Mouse (Mus musculus) CH12.LX (cell line): ENCODE results near the gene Mybpc1. TPM values are rescaled to one million over a fixed set of nuclear protein-coding genes. Genes with fewer than 3 reads are reported as not detected.

Source experiments
- DNase-seq: peaks from one replicate; pipeline ENCODE4 v3.0.0-alpha.2; 2013; ENCODE audit errors: extremely low read depth
- H3K27ac ChIP-seq: 2 replicates; pipeline ENCODE4 v1.5.1; 2012; ENCODE audit warnings: low read depth, mild to moderate bottlenecking, control low read depth, moderate library complexity; ENCODE audit not compliant: insufficient read depth
- H3K27me3 ChIP-seq: replicated peaks from 2 replicates; pipeline ENCODE3; 2012; ENCODE audit warnings: inconsistent platforms
- H3K36me3 ChIP-seq, 2 experiments: replicated peaks in 1 of 2; 2 replicates each; pipeline versions ENCODE3 to v1.6.1; 2012; ENCODE audit warnings: inconsistent platforms in 1 of 2, low read length in 1 of 2, mild to moderate bottlenecking in 1 of 2, mixed read lengths in 1 of 2, moderate library complexity in 1 of 2; ENCODE audit not compliant: control insufficient read depth in 1 of 2, insufficient read depth in 1 of 2
- H3K4me1 ChIP-seq, 2 experiments: 2 replicates each; pipeline ENCODE4 v1.6.1; 2012; ENCODE audit warnings: inconsistent platforms in 1 of 2, moderate library complexity in 1 of 2; ENCODE audit not compliant: insufficient read depth in 2 of 2, control insufficient read depth in 1 of 2
- H3K4me2 ChIP-seq: 2 replicates; pipeline ENCODE4 v1.6.1; 2012; ENCODE audit warnings: low read depth, mild to moderate bottlenecking, control low read depth; ENCODE audit not compliant: poor library complexity, insufficient read depth, severe bottlenecking
- H3K4me3 ChIP-seq, 3 experiments: fragments of 150-350 bp in 1 of 3; sonication (generic) in 1 of 3; replicated peaks in 1 of 3; 2 replicates each; pipeline versions ENCODE3 to v1.5.1; 2011 to 2012; ENCODE audit warnings: low read depth in 2 of 3, low read length in 2 of 3, mild to moderate bottlenecking in 2 of 3, moderate library complexity in 2 of 3, control low read depth in 1 of 3, improper control_type of control experiment in 1 of 3, inconsistent platforms in 1 of 3, mixed read lengths in 1 of 3; ENCODE audit not compliant: poor library complexity in 1 of 3
- H3K79me2 ChIP-seq: replicated peaks from 2 replicates; pipeline ENCODE4 v1.6.1; 2012; ENCODE audit warnings: mild to moderate bottlenecking, moderate library complexity; ENCODE audit not compliant: control insufficient read depth, poor library complexity, insufficient read depth, severe bottlenecking; ENCODE audit errors: extremely low read depth
- H3K9ac ChIP-seq: 2 replicates; pipeline ENCODE4 v1.6.1; 2012; ENCODE audit warnings: low read depth, mild to moderate bottlenecking, control low read depth, moderate library complexity; ENCODE audit not compliant: insufficient read depth
- H3K9me3 ChIP-seq: replicated peaks from 2 replicates; pipeline ENCODE3; 2012; ENCODE audit warnings: low read length, inconsistent platforms, mixed read lengths
- BHLHE40 ChIP-seq: IDR thresholded peaks from 2 replicates; pipeline ENCODE4 v1.6.1; 2011; ENCODE audit warnings: mild to moderate bottlenecking, low read depth, low read length, improper control_type of control experiment
- ELF1 ChIP-seq: IDR thresholded peaks from 2 replicates; pipeline ENCODE4 v1.6.1; 2014; ENCODE audit warnings: low read depth, mild to moderate bottlenecking, inconsistent platforms, low read length, improper control_type of control experiment
- ETS1 ChIP-seq: conservative IDR thresholded peaks from 2 replicates; pipeline ENCODE4 v1.6.1; 2012; ENCODE audit warnings: low read depth, mild to moderate bottlenecking, inconsistent platforms, low read length, improper control_type of control experiment, moderate library complexity
- MAFK ChIP-seq: IDR thresholded peaks from 2 replicates; pipeline ENCODE4 v1.6.1; 2011; ENCODE audit warnings: low read length, improper control_type of control experiment; ENCODE audit not compliant: insufficient replicate concordance
- MAX ChIP-seq: IDR thresholded peaks from 2 replicates; pipeline ENCODE4 v1.6.1; 2011; ENCODE audit warnings: low read length, improper control_type of control experiment
- MAZ ChIP-seq: IDR thresholded peaks from 2 replicates; pipeline ENCODE4 v1.6.1; 2012; ENCODE audit warnings: low read depth, mild to moderate bottlenecking, inconsistent platforms, low read length, improper control_type of control experiment, moderate library complexity
- MXI1 ChIP-seq: IDR thresholded peaks from 2 replicates; pipeline ENCODE4 v1.6.1; 2011; ENCODE audit warnings: mild to moderate bottlenecking, low read depth, low read length, improper control_type of control experiment
- PAX5 ChIP-seq: IDR thresholded peaks from 2 replicates; pipeline ENCODE4 v1.6.1; 2012; ENCODE audit warnings: low read length, inconsistent platforms, mixed read lengths
- POLR2AphosphoS2 ChIP-seq: IDR thresholded peaks from 2 replicates; pipeline ENCODE4 v1.6.1; 2011; ENCODE audit warnings: low read depth, low read length, improper control_type of control experiment
- RAD21 ChIP-seq: IDR thresholded peaks from 2 replicates; pipeline ENCODE4 v1.6.1; 2011; ENCODE audit warnings: low read depth, mild to moderate bottlenecking, low read length, improper control_type of control experiment, moderate library complexity
- RCOR1 ChIP-seq: conservative IDR thresholded peaks from 2 replicates; pipeline ENCODE4 v1.6.1; 2012; ENCODE audit warnings: low read depth, mild to moderate bottlenecking, inconsistent platforms, low read length, improper control_type of control experiment
- SMC3 ChIP-seq: IDR thresholded peaks from 2 replicates; pipeline ENCODE4 v1.6.1; 2011; ENCODE audit warnings: low read depth, low read length, improper control_type of control experiment
- USF1 ChIP-seq: IDR thresholded peaks from 2 replicates; pipeline ENCODE4 v1.6.1; 2014; ENCODE audit warnings: low read depth, mild to moderate bottlenecking, inconsistent platforms, low read length, improper control_type of control experiment
- ZC3H11A ChIP-seq: IDR thresholded peaks from 2 replicates; pipeline ENCODE4 v1.6.1; 2012; ENCODE audit warnings: low read depth, mild to moderate bottlenecking, inconsistent platforms, low read length, improper control_type of control experiment
- ZMIZ1 ChIP-seq: IDR thresholded peaks from 2 replicates; pipeline ENCODE4 v1.6.1; 2012; ENCODE audit warnings: low read depth, mild to moderate bottlenecking, inconsistent platforms, low read length, improper control_type of control experiment
- ZNF384 ChIP-seq: IDR thresholded peaks from 2 replicates; pipeline ENCODE4 v1.6.1; 2012; ENCODE audit warnings: low read depth, low read length, improper control_type of control experiment, inconsistent platforms
- dilution Hi-C: fragments of 300-500 bp; cut with MboI; formaldehyde crosslinking; loops from 2 replicates; pipeline ENCODE4 v1.14.3; 2020; ENCODE audit warnings: low sequenced_read_pairs; ENCODE audit not compliant: extremely low pct_unique_long_range_greater_than_20kb, extremely low pct_ligation_motif_present
- in situ Hi-C: fragments of 300-500 bp; cut with MboI; formaldehyde crosslinking; loops from 3 replicates; pipeline ENCODE4 v1.14.3; 2019; ENCODE audit warnings: low sequenced_read_pairs, low pct_ligation_motif_present, low pct_unique_long_range_greater_than_20kb, mixed read lengths
- polyA plus RNA-seq: library from polyadenylated mRNA; unstranded; fragments of >175 nt; gene quantifications from 2 replicates; pipeline ENCODE4 v1.2.1, GENCODE M21; 2012; ENCODE audit warnings: low read depth; ENCODE audit not compliant: insufficient read length
- total RNA-seq, 2 experiments: library from RNA; depleted of rRNA; stranded (reverse); fragments of 300-350 nt in 1 of 2; fragments of >200 nt in 1 of 2; gene quantifications; 2 replicates each; pipeline ENCODE4 v1.2.3; 2012 to 2014

Gene Mybpc1
- total and polyA plus RNA-seq, 3 experiments = not detected

- Histone ChIP-seq H3K79me2 (no peaks in the 10 kb centered on the region), H3K9ac (no peak overlapping the region), H3K4me3 (no peak overlapping the region), H3K27me3 (no peaks in the 10 kb centered on the region), H3K36me3 (no peaks in the 10 kb centered on the region), H3K4me2 (no peak overlapping the region), H3K27ac (no peak overlapping the region), H3K4me1 (0 out of 4 replicates have a peak, but pooled peaks cover 0 to 3% of the 10 kb centered on the region in 2 experiments), H3K9me3 (peaks cover 3% of the 10 kb centered on the region)
- TF ChIP-seq USF1 (no peak), MAFK (peak; percentile 71; the same call in 1 of the 2 replicates)
- in situ Hi-C loops (no loop called here), dilution Hi-C loops (no loop called here)
- no peak for DNase-seq
Observed at GRCm38 (mm10) chr10:88530631-88531030, 74.3 kb downstream of the Mybpc1 start.

GRCm38 (mm10) chr10:88524016-88524415, 80.9 kb downstream of the Mybpc1 start:
- in situ Hi-C loops (no loop called here), dilution Hi-C loops (no loop called here)
- no peaks in the 10 kb centered on the region for H3K79me2 ChIP-seq
- H3K9ac ChIP-seq = no peak overlapping the region
- peaks cover 0 to 6% of the 10 kb centered on the region in 2 experiments; a peak in 2 of 4 replicates for H3K4me1 ChIP-seq
- DNase-seq = no peak
- H3K9me3 ChIP-seq = no peaks in the 10 kb centered on the region
- TF ChIP-seq ELF1 (no peak), POLR2AphosphoS2 (no peak), ZMIZ1 (no peak), RCOR1 (no peak), PAX5 (no peak), MXI1 (no peak), BHLHE40 (no peak), RAD21 (no peak), SMC3 (no peak), MAX (no peak)
- H3K27me3 ChIP-seq = no peaks in the 10 kb centered on the region
- H3K36me3 ChIP-seq = no peaks in the 10 kb centered on the region
- no peak overlapping the region for H3K4me2 ChIP-seq
- no peak overlapping the region for H3K4me3 ChIP-seq
- H3K27ac ChIP-seq = no peak overlapping the region

- no peak for DNase-seq
- Histone ChIP-seq H3K9ac (no peak overlapping the region), H3K4me2 (no peak overlapping the region), H3K79me2 (no peaks in the 10 kb centered on the region), H3K9me3 (no peaks in the 10 kb centered on the region), H3K27ac (no peak overlapping the region), H3K4me3 (no peak overlapping the region), H3K36me3 (no peaks in the 10 kb centered on the region), H3K27me3 (no peaks in the 10 kb centered on the region), H3K4me1 (peaks cover 0 to 6% of the 10 kb centered on the region in 2 experiments; a peak in 2 of 4 replicates)
- dilution Hi-C loops = no loop called here
- in situ Hi-C loops = no loop called here
- TF ChIP-seq MAZ = no peak
- no peak for TF ChIP-seq ZNF384
- TF ChIP-seq ETS1 = no peak
- TF ChIP-seq ZC3H11A = no peak
Observed at GRCm38 (mm10) chr10:88523212-88523611, 81.7 kb downstream of the Mybpc1 start.
